Mouse (Mus musculus) v-Abl transformed pro-B cells (cell line): Measurements from ENCODE around the gene Slc25a13.
"Not testable (repeated sequence)": the region's sequence is repeated elsewhere in the genome, so short reads cannot be mapped to it uniquely, and the experiment has no call there.

Experiments
- in situ Hi-C, 2 experiments: fragments of 400-800 bp; cut with MboI; formaldehyde crosslinking; loops; one replicate each; pipeline ENCODE4 v1.15.1; 2025; ENCODE audit not compliant: unreplicated experiment in 2 of 2

Slc25a13 gene

DNA sequence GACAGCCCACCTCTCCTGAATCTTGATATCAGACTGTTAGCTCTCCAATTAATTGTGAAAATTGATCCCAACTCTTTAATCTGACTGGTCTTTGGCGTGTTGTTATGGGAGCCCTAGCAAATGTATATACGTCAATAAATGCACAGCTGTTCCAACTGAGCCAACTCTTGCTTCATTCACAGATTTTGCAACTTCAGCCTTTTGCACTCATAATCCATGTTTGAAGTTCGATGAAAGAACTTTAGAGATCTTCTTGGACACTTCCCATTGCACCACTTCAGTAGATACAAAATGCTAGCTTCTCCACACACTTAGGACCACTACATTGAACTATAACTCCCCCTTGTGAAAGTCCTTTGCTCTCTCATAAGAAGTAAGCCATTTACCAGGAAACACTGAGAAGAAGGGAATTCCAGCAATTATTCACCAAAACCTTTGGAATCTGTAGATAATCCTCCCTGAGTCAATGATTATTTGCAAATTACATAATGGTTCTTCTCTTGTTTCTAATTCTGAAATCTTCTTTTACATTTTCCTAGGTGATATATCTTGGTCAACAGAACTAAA is 11.3 kb downstream of the Slc25a13 start:
- in situ Hi-C loops, result no loop called here

DNA sequence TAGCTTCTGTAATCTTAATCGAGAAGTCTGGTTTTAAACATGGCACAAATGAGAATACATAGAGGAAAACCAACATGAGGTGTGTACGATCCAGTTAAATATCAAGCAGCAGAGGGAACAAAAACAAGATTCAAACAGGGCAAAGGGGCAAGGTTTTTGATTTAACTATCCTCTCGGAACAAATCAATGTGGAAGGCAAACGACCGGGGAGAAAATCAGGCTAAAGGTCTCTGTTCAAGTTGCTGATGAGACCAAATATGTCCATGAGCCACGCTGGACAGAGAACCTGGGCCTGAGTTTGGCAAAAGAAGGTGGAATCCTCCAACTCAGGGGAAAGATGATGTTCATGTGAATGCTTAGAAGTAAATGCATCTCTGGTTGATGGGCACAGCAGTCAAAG is 14.5 kb downstream of the Slc25a13 start:
- in situ Hi-C loops, result no loop called here

DNA sequence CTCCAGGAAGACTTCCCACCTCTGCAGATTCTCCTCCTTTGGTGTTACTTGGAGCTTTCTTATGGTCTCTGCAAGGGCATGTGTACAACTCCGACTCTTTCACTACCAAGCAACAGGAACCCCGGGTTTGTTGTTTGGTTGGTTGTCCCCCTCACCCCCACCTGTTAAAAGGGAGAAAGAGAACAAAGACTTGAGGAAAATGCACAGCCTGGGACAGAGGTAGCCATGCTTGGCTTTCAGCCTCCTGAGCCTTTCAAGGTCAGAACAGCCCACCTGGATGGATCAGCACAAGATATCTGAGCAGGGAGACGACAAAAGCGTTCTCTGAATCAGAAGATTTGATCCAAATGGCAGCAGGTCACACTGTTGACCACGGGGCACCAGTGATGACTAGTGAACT is 15.0 kb downstream of the Slc25a13 start:
- in situ Hi-C loops, result no loop called here

DNA sequence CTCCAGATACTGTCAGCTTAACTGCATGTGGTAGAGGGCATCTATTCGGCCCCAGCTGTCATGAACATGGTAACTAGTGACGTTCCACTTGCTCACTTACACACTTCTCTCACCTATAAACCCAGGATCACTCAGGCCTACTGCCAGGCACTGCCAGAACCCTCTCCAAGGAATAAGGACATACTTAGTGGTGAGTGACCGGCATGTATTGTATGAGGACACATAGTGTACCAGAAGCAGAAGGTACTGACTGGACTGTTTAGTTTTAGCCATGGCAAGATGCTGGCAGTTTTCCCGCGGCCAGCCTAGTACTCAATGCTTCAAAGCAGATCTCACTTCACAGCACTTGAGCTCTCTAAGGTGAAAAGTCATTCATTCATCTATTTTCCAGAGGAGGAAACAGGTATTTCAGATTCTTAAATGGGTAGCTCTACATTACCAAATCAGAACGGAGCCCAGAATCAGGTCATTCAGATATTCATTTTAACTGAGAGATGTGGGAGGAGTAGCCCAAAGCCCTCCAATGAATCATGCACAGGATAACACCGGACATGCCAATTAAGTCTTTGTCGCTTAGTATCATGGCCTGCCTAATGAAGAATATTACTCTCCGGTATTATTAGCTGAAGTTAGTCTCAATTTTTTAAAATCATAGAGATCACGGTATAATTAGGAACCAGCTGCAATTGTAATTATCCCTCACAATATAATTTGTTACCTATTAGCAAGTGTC is 17.7 kb downstream of the Slc25a13 start:
- in situ Hi-C loops, result no loop called here

DNA sequence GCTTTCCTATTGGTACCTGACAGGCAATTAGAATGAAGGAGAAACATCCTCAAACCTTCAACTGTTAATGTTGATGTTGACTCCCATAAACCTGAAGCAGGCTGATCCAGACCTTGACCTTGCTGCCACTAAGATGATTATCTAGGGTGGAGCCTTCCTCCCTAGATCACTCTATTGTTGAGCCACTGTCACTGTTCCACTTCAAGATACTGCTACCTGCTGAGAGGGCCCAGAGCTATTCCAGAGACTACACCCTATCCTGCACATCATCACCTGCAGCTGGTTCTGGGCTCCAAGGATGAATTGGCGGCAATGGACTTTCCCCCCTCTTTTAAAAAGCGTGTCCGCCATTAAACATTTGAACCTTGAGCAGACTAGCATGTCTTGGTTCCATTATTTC is 18.9 kb downstream of the Slc25a13 start:
- in situ Hi-C loops, result not testable (repeated sequence)

DNA sequence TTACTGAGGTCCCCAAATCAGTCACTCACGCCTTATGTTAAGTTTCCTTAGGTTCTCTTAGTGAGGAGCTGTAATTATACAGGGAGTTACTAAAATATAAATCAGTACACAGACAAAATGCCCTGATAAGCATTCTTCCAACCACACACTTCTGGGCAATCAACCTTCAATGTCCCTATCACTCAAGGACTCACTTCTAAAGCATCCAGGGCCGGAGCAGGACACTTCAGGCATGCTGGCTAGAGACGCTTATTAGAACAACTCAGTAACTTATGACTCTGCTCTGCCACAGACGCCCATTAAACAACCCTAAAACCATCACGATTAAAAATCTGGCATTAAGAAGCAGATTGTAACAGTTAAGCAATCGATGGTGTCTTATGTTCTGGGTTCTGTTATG is 19.6 kb downstream of the Slc25a13 start:
- in situ Hi-C loops, result no loop called here

DNA sequence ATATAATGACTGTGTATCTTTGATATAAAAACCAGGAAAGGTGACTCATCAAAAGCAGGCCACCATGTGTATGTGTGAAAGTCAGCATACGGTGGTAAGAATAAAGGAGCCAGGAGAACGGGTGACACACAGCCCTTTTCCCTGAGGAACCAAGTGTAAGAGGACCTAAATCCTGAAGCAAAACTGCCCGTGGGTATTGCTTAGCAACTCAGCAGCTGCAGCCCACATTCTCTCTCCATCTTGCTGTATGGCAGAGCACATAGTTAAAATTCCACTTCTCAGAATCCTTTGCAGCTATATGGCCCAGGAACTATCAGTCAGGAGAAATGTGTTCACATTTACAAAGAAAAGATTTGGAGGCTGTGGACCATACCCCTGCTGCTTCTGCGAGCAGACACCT is 20.4 kb downstream of the Slc25a13 start:
- in situ Hi-C loops, result no loop called here

DNA sequence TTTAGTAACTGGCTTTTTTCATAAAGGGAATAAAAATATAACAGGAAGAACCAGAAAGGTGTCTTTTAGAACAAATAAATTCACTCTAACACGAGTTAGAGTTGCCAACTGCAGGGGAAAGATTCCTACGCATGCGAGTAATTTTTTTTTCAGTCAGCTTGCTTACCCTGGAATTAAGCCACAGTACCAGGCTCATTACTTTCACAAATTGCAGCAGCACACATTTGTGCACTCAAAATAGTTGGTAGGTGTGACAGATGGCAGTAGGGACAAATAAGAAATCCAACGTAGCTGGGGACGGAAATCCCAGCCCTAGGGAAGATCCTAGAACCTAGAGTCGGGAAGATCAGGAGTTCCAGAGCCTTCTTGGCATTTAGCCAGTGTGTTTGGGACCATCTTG is 22.1 kb downstream of the Slc25a13 start:
- in situ Hi-C loops, result no loop called here

DNA sequence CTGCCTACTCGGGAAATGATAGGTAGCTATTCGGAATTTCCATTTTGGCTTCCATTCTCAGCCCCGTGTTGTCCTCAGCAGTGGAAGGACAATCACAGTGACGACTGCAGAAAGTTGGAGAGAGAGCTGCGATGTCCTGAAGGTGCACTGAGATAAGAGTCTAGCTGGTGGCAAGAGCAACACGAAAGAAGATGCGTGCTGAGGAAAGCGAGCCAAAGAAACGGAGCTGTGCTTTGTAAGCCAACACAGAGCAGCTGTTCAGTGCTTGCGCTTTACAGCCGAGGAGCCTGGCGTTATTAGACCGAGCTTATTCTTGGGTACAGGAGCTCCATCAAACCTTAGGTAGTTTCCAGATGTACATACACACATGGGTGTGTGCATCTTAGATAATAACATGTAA is 23.1 kb downstream of the Slc25a13 start:
- in situ Hi-C loops, result no loop called here

DNA sequence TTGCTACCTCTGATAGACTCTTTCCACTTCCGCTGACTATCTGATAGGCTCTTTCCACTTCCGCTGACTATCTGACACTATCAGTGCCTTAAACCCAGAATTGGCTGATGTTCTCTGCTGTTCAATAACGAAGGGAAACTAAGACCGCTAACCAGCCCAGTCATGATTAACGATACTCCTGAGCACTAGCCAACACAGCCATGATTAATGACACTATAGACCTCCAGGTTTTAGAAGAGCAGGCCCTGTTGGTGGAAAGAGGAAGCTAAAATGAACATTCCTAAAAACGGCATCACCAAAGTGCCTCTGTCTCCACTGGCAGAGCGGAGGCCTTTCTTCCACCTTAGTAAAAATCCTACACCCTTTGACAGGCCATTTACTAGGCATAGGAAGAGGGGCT is 24.6 kb downstream of the Slc25a13 start:
- in situ Hi-C loops, result no loop called here

DNA sequence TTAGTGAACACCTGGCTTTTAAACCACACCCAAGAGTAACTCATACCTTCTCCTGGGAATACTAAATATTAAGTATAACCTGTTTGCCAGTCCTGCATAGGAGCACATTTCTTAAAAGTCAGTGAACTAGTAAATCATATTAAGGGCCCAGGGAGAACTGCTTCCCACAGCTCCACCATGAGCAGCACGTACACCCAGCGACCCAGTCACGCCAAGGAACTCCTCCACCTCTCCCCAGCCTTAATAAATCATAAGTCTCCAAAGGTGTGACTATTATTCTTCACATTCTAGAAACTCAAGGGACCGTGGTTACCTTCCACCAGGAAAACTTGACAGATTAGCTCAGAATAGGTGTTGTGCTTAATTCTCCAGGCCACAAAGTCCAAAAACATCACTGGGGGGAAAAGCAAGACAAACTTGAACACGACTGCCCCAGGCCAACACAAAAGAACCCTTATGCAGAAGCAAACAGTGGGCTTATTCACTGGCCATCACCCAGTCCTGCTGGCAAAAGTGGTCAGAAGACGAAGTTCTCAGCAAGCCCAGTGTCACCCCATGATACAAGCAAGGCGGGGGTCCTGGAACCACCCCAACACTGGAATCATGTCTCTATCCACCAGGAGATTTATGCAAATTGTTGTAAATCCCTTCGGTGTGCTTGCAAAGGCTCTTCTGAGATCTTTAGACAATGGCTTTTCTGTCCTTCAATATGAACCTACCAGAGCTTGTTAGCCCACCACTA is 25.2 kb downstream of the Slc25a13 start:
- in situ Hi-C loops, result no loop called here

DNA sequence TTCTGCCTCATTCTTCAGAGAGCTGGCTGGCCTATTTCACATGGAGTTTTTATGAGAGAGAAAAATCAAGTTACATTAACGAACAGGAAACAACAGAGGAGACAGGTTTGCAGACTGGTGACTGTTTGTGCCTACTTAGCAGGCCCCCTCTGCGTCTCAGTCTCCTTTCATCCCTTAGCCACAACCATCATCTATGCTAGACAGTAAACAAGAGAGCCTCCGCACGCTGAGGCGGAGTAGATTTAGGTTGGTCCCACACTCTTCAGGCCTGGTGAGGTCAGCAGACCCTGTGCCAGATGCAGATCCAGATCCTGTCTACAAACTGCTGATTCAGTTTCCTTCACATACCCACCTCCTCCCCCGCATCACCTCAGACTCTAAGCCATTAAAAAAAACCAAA is 28.0 kb downstream of the Slc25a13 start:
- in situ Hi-C loops, result no loop called here

DNA sequence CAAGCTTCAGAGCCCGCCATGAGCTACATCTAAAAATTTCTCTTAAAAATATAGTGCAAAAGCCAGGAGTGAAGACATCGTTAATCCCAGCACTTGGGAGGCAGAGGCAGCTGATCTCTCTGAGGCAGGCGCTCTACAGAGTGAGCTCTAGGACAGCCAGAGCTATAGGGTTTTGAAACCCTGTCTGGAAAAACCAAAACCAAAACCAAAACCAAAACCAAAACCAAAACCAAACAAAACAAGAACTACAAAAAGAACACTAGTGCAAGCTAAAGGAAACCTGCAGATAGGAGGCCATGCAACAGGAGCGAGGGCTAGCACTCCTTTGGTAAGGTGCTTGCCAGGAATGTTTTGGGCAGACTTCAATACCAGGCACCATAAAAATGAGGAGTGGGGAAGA is 30.5 kb downstream of the Slc25a13 start:
- in situ Hi-C loops, result no loop called here

DNA sequence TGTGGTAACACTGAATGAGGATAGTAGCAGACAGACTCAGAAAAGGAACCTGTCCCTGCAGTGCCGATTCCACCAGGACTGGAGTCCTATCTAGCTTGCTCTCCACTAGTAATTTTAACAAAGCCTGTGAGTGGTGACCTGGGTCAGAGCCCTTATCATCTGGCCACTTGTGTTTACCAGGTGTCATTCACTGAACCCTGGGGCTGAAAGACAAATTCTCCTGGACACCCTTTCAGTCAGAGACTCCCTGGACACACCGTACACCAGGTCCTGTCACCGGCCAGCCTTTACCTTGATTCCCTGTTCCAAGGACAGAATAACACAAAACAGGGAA is 31.3 kb downstream of the Slc25a13 start:
- in situ Hi-C loops, result no loop called here

DNA sequence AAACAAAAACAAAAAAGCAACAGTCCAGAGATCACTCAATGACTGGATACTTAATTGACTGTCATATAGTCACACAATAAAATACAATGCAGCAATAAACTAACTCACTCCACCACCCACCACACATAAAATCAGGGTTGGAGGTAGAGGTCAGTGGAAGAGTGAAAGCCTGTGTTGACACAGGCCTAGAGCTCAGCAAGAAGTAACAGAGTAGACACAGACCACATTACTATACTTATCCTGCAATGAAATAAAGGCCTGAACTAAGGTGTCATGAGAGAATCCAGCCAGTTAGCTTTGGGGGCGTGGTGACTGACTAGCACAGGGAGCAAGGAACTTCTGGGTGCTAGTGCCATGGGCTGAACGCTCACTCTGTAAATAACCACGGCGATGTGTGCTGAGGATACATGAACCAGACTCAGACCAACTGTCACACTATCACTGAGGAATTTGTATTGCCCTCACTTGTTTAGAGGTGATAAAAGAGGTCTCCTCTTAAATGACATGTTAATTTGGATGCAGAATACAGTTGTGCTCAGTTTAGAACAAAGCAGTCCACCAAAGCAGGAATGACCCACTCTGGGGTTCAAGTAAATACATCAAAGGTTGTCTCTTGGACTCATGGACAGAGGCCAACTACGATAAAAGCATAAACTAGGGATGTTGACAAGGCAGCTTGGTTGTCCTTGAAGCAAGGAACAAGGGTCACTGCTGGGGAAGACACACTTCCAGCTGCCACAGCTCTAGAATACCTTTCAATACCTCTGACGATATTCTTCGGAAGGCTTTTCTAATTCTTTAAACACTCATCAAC is 31.8 kb downstream of the Slc25a13 start:
- in situ Hi-C loops, result no loop called here

DNA sequence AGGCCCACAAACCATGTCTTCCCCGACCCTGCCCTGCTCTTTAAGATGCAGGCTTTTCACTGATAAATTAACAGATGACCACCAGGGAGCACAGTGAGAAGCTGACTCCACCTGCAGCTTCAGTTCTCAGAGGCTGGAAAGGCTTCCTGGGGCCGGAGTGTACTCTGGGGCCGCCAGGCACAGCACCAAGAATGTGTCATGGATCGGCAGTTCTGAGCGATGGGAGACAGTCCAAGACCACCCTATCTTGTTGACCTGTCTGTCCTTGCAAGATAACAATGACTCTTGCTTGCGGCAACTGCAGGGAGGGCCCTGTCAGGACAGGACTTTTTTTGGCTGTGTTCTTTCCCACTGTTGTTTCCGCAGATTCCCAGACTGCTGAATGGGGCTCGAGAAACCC is 33.4 kb downstream of the Slc25a13 start:
- in situ Hi-C loops, result no loop called here

DNA sequence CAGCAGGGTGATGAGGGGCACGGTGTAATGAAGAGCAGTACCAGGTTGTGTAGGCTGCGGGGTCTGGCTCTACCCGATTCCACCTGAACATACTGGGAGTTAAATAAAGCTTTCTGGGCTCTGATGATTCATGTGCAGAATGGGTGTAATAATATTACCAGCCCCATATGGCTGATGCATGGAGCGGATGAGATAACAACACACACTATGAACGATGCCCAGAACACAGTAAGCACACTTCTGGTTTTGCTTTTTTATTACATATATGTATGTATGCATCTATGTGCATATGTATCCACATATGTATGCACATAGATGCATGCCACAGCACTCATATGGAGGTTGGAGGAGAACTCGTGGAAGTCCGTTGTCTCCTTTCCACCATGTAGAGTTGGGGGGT is 34.8 kb downstream of the Slc25a13 start:
- in situ Hi-C loops, result no loop called here

DNA sequence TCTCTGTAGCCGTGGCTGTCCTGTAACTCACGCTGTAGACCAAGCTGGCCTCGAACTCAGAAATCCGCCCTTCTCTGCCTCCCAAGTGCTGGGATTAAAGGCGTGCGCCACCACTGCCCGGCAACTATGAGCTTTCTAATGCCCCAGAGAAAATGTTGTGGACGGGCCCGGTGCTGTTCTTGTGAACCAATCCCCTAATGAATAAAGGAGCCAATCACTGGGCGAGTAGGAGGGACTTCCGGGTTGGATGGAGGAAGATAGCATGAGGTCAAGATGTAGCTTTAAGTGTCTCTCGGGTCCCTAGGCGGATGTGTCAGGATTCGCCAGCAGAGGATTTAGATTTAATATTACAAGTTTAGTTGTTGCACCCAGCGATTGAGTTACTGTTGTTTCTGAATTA is 38.6 kb downstream of the Slc25a13 start:
- in situ Hi-C loops, result not testable (repeated sequence)

DNA sequence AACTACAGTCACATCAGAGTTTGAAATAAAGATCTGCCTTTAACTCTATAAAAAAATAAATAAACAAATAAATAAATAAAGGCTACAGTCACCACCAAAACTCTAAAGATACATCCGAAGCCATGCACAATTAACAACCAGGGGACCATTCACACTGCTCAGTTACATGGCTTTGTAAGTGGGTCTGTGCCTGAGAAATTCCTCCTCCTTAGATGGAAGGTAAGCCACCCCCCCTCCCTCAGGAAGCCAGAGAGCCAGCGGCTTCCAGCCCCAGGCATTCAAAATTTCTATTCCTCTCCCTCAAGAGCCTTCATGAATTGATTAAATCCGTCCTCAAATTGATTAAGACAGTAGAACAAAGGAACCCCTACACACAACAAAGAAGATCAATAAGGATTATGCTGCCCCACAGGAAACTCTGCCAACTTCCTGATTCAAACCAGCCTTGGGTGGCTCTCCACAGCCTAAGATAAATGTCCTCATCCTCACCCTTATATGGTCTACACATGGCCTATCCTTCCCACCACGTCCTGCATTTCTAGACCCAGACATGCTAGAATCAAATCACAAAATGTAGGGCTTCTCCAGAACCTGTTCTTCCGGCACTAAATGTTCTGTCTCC is 41.5 kb downstream of the Slc25a13 start:
- in situ Hi-C loops, result no loop called here

DNA sequence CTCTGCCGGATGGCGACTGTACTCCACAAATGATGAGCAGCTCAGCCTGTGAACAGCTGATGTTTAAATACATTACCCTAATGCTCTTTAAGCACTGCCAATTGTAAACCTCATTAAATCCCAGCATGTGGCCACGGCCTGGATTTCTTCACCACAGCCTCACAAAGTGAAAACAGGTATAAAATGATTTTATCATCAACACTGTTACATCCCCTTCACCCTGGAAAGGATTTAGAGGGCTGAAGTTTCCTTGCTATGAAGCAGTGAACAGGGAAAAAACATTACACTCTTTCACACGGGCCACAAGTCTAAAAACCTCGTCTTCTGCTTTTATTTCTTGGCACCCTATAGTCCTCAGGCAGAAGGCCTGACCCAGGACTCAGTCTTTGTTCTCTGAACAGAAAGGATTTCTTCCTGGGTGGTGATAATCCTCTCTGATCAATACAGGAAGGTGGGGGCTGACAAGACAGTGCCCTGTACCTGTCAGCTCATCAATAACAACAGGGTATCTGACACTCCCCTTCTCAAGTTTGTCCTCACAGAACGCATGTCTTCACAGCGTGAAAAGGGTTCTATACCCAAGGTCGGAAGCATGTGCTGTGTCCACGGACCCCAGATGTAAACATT is 42.9 kb downstream of the Slc25a13 start:
- in situ Hi-C loops, result no loop called here
